20 mouse cellular contexts compared by ENCODE assay signal in the genomic region with DNA sequence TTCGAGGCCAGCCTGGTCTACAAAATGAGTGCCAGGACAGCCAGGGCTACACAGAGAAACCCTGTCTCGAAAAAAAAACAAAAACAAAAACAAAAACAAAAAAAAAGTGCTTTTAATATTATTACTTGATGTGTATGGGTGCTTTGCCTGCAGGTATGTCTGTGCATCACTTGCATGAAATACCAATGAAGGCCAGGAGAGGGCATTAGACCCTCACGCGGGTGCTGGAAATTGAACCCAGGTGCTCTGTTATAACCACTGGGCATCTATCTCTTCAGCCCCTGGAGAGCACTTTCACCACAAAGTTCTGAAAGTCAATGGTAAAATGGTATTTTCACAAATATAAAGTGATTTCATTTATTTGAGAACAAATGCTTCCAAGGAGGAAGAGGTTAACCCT.
A peak's percentile ranks its signal among the peaks of the same experiment; 100 is the strongest.
DNase-seq lines count a peak whose midpoint lies in the region; ATAC-seq and TF ChIP-seq lines count a peak whose summit lies in the region.
"Had no signal": no experiment of that assay in that cellular context is flagged by ENCODE, and none has a peak within 500 bp of the region (broad histone marks: within the 10 kb centered on the region; RNA-seq: fewer than 3 reads in every experiment).

No protein-coding gene starts in this region.

- H3K27me3 ChIP-seq in intestine, postnatal 0 days (replicated peaks; ENCODE audit: control insufficient read depth, insufficient read depth, low read length), result no peaks in the 10 kb centered on the region
- H3K27me3 ChIP-seq in intestine, embryonic 15.5 days (replicated peaks), result no peaks in the 10 kb centered on the region
- H3K27me3 ChIP-seq in lung, embryonic 14.5 days (ENCODE audit: insufficient read depth, low read length), result no peaks in the 10 kb centered on the region
- H3K27me3 ChIP-seq in ES-Bruce4 (ENCODE audit: control insufficient read depth, insufficient read depth, low read length, poor library complexity, severe bottlenecking), result no peaks in the 10 kb centered on the region
- H3K27me3 ChIP-seq: embryonic facial prominence, embryonic 12.5 days; heart, embryonic 13.5 days; limb, embryonic 15.5 days; midbrain, embryonic 13.5 days had no signal

- no peaks in the 10 kb centered on the region for H3K9me3 ChIP-seq in intestine, postnatal 0 days (ENCODE audit: control insufficient read depth)
- H3K9me3 ChIP-seq in intestine, embryonic 15.5 days, result no peaks in the 10 kb centered on the region
- H3K9me3 ChIP-seq in lung, embryonic 14.5 days (ENCODE audit: low read depth, low read length), result no peaks in the 10 kb centered on the region
- no peaks in the 10 kb centered on the region for H3K9me3 ChIP-seq in ES-Bruce4 (replicated peaks; ENCODE audit: control insufficient read depth, insufficient read depth, low read length, poor library complexity, severe bottlenecking)
- H3K9me3 ChIP-seq: embryonic facial prominence, embryonic 12.5 days; G1E; heart, embryonic 13.5 days; limb, embryonic 15.5 days; midbrain, embryonic 13.5 days had no signal

- H3K27ac ChIP-seq in intestine, postnatal 0 days (ENCODE audit: low read depth, low read length), result no peak overlapping the region
- H3K27ac ChIP-seq in intestine, embryonic 15.5 days, result no peak overlapping the region
- no peak overlapping the region for H3K27ac ChIP-seq in lung, embryonic 14.5 days (ENCODE audit: low read depth)
- no peak overlapping the region for H3K27ac ChIP-seq in ES-Bruce4 (ENCODE audit: insufficient read depth, low read length)
- no peak overlapping the region for H3K27ac ChIP-seq in bone marrow, adult 2 months (ENCODE audit: control insufficient read depth, insufficient read depth, low read depth, low read length, poor library complexity)
- H3K27ac ChIP-seq: embryonic facial prominence, embryonic 12.5 days; heart, embryonic 13.5 days; hindbrain, embryonic 14.5 days; limb, embryonic 15.5 days; midbrain, embryonic 13.5 days had no signal

- TF ChIP-seq CTCF in intestine, postnatal 0 days (IDR thresholded peaks at IDR 0.05; ENCODE audit: low read depth), result peak; percentile 39
- peak; percentile 26; the same call in 1 of the 2 replicates for TF ChIP-seq CTCF in lung, embryonic 14.5 days (IDR thresholded peaks at IDR 0.05; ENCODE audit: low read depth)
- TF ChIP-seq CTCF in ES-Bruce4 (IDR thresholded peaks at IDR 0.05; ENCODE audit: low read depth, low read length), result peak; percentile 60
- 0 out of 2 replicates have a peak, but pooled peaks have one; percentile 7 for TF ChIP-seq CTCF in bone marrow, adult 2 months (IDR thresholded peaks at IDR 0.05; ENCODE audit: control insufficient read depth, insufficient read depth, low read length)

- no peak overlapping the region for H3K9ac ChIP-seq in intestine, postnatal 0 days (ENCODE audit: low read depth, low read length)
- H3K9ac ChIP-seq in intestine, embryonic 15.5 days, result no peak overlapping the region
- H3K9ac ChIP-seq in lung, embryonic 14.5 days, result no peak overlapping the region
- H3K9ac ChIP-seq in ES-Bruce4 (ENCODE audit: low read depth, poor library complexity, severe bottlenecking), result no peak overlapping the region
- H3K9ac ChIP-seq: embryonic facial prominence, embryonic 12.5 days; heart, embryonic 13.5 days; hindbrain, embryonic 14.5 days; limb, embryonic 15.5 days; midbrain, embryonic 13.5 days had no signal

- 58% methylated on average over 4 of the region's 4 CpGs for WGBS in intestine, postnatal 0 days
- WGBS in intestine, embryonic 15.5 days, result 58% methylated on average over 4 of the region's 4 CpGs
- 57% methylated on average over 4 of the region's 4 CpGs for WGBS in lung, embryonic 14.5 days
- 55% methylated on average over 4 of the region's 4 CpGs for WGBS in bone marrow, adult 2 months

- no peak overlapping the region for H3K4me3 ChIP-seq in intestine, postnatal 0 days (ENCODE audit: low read depth, low read length)
- no peak overlapping the region for H3K4me3 ChIP-seq in intestine, embryonic 15.5 days (replicated peaks)
- no peak overlapping the region for H3K4me3 ChIP-seq in lung, embryonic 14.5 days (ENCODE audit: low read depth, low read length)
- H3K4me3 ChIP-seq in ES-Bruce4 (ENCODE audit: low read depth, low read length), result no peak overlapping the region
- H3K4me3 ChIP-seq in bone marrow, adult 2 months (replicated peaks; ENCODE audit: control insufficient read depth, low read depth, low read length), result no peak overlapping the region
- H3K4me3 ChIP-seq: embryonic facial prominence, embryonic 12.5 days; heart, embryonic 13.5 days; limb, embryonic 15.5 days; midbrain, embryonic 13.5 days had no signal

- no peaks in the 10 kb centered on the region for H3K36me3 ChIP-seq in intestine, postnatal 0 days (ENCODE audit: control insufficient read depth, insufficient read depth)
- no peaks in the 10 kb centered on the region for H3K36me3 ChIP-seq in intestine, embryonic 15.5 days
- H3K36me3 ChIP-seq in lung, embryonic 14.5 days (ENCODE audit: insufficient read depth), result no peaks in the 10 kb centered on the region
- no peaks in the 10 kb centered on the region for H3K36me3 ChIP-seq in ES-Bruce4 (ENCODE audit: control insufficient read depth, insufficient read depth, low read length, poor library complexity, severe bottlenecking)
- H3K36me3 ChIP-seq: embryonic facial prominence, embryonic 12.5 days; G1E; heart, embryonic 13.5 days; limb, embryonic 15.5 days; midbrain, embryonic 13.5 days had no signal

- no peak for TF ChIP-seq EP300 in ES-Bruce4 (IDR thresholded peaks at IDR 0.05; ENCODE audit: insufficient read depth, low read depth, low read length)

- ATAC-seq in intestine, postnatal 0 days, result no peak
- ATAC-seq in intestine, embryonic 15.5 days, result no peak
- ATAC-seq in lung, embryonic 14.5 days (ENCODE audit: insufficient read depth), result no peak
- ATAC-seq in erythroblast, adult 5-6 weeks (replicated peaks; ENCODE audit: low FRiP score, poor library complexity, severe bottlenecking), result no peak
- ATAC-seq: forebrain, embryonic 14.5 days; midbrain, embryonic 13.5 days had no signal

- no peak for TF ChIP-seq POLR2A in ES-Bruce4 (IDR thresholded peaks at IDR 0.05; ENCODE audit: insufficient read depth, low read length)
- no peak for TF ChIP-seq POLR2A in bone marrow, adult 2 months (IDR thresholded peaks at IDR 0.05; ENCODE audit: borderline replicate concordance, control insufficient read depth, low read depth, low read length)

- no peaks in the 10 kb centered on the region for H3K4me1 ChIP-seq in intestine, postnatal 0 days (replicated peaks; ENCODE audit: control insufficient read depth, insufficient read depth, low read length)
- no peaks in the 10 kb centered on the region for H3K4me1 ChIP-seq in intestine, embryonic 15.5 days (replicated peaks)
- no peaks in the 10 kb centered on the region for H3K4me1 ChIP-seq in lung, embryonic 14.5 days (ENCODE audit: insufficient read depth)
- H3K4me1 ChIP-seq in ES-Bruce4 (ENCODE audit: control insufficient read depth, insufficient read depth, low read length), result peaks cover 1% of the 10 kb centered on the region
- H3K4me1 ChIP-seq in bone marrow, adult 2 months (ENCODE audit: control insufficient read depth, insufficient read depth, low read length), result no peaks in the 10 kb centered on the region; the same call in 1 of the 2 replicates

- no peak for DNase-seq in lung, embryonic 14.5 days
- DNase-seq in lung, postnatal 25 days (ENCODE audit: low spot score), result no peak
- DNase-seq in urinary bladder, postnatal 14 days (ENCODE audit: low spot score), result no peak
- DNase-seq: B cell, adult 2 months; cerebellum, adult 9-11 months; gastrocnemius, postnatal 36 days; spleen, adult 18-20 months; thymus, postnatal 14 days had no signal

- H3K4me2 ChIP-seq in intestine, postnatal 0 days (replicated peaks; ENCODE audit: low read depth), result no peak overlapping the region
- no peak overlapping the region for H3K4me2 ChIP-seq in intestine, embryonic 15.5 days (replicated peaks)
- no peak overlapping the region for H3K4me2 ChIP-seq in lung, embryonic 14.5 days
- H3K4me2 ChIP-seq: embryonic facial prominence, embryonic 12.5 days; heart, embryonic 13.5 days; hindbrain, embryonic 14.5 days; limb, embryonic 15.5 days; midbrain, embryonic 13.5 days had no signal

Comparison
In these comparisons a context has a peak if more than half of its experiments do, and no peak if none do; other contexts are left out.
1. CTCF ChIP-seq: peak in every context shown above with its lines; median percentile 60 in ES-Bruce4; 39 in intestine, postnatal 0 days; 26 in lung, embryonic 14.5 days; 7 in bone marrow, adult 2 months.